Mouse (Mus musculus) testis, adult 2 months (tissue): ENCODE measurements around the gene Zfp964.

Experiments used
- CTCF ChIP-seq: fragments of 200-500 bp; IDR thresholded peaks from 2 replicates; pipeline ENCODE4 v1.5.1; 2012; ENCODE audit warnings: low read depth, mild to moderate bottlenecking, inconsistent platforms, low read length, moderate library complexity; ENCODE audit not compliant: control insufficient read depth, insufficient read depth, insufficient replicate concordance
- POLR2A ChIP-seq: fragments of 200-500 bp; IDR thresholded peaks from 2 replicates; pipeline ENCODE4 v1.6.1; 2012; ENCODE audit warnings: low read depth, mild to moderate bottlenecking, inconsistent platforms, low read length, moderate library complexity; ENCODE audit not compliant: control insufficient read depth

GRCm38 (mm10) chr8:69715366-69715765 lies 61.1 kb downstream of the Zfp964 start:
- TF ChIP-seq CTCF, result no peak
- no peak for TF ChIP-seq POLR2A
